Mouse (Mus musculus) liver, postnatal 0 days (tissue): ENCODE data around the gene Npnt. TPM values are rescaled to one million over a fixed set of nuclear protein-coding genes. Genes with fewer than 3 reads are reported as not detected.

Experiments
- ATAC-seq: fragments of 200-750 bp; cut with Nextera tagmentation; 2 replicates; pipeline ENCODE4 v1.8.0; 2017; ENCODE audit warnings: mild to moderate bottlenecking, moderate library complexity
- DNase-seq: peaks from one replicate; pipeline ENCODE4 v3.0.0-alpha.2; 2016
- H3K27ac ChIP-seq: fragments of 300-500 bp; sonication (generic); 2 replicates; pipeline ENCODE4 v1.5.1; 2014; ENCODE audit warnings: antibody characterized with exemption, moderate library complexity, mild to moderate bottlenecking, low read depth
- H3K27me3 ChIP-seq: fragments of 300-500 bp; sonication (generic); 2 replicates; pipeline ENCODE4 v1.6.1; 2014; ENCODE audit warnings: low read length, control low read depth, mixed read lengths; ENCODE audit not compliant: insufficient read depth
- H3K36me3 ChIP-seq: fragments of 300-500 bp; sonication (generic); replicated peaks from 2 replicates; pipeline ENCODE4 v1.6.1; 2014; ENCODE audit warnings: mild to moderate bottlenecking, control low read depth, low read length, moderate library complexity, mixed read lengths; ENCODE audit not compliant: insufficient read depth
- H3K4me1 ChIP-seq: fragments of 300-500 bp; sonication (generic); 2 replicates; pipeline ENCODE4 v1.6.1; 2014; ENCODE audit warnings: antibody characterized with exemption, mild to moderate bottlenecking, control low read depth; ENCODE audit not compliant: insufficient read depth
- H3K4me2 ChIP-seq: fragments of 300-500 bp; sonication (generic); 2 replicates; pipeline ENCODE4 v1.6.1; 2014; ENCODE audit warnings: low read depth, mild to moderate bottlenecking, low read length, moderate library complexity, mixed read lengths
- H3K4me3 ChIP-seq: fragments of 300-500 bp; sonication (generic); 2 replicates; pipeline ENCODE4 v1.5.1; 2014; ENCODE audit warnings: low read depth, low read length
- H3K9ac ChIP-seq: fragments of 300-500 bp; sonication (generic); replicated peaks from 2 replicates; pipeline ENCODE4 v1.6.1; 2014; ENCODE audit warnings: mild to moderate bottlenecking, moderate library complexity
- H3K9me3 ChIP-seq: fragments of 300-500 bp; sonication (generic); 2 replicates; pipeline ENCODE4 v1.6.1; 2016; ENCODE audit warnings: mild to moderate bottlenecking, control low read depth, low read length, mixed read lengths
- CTCF ChIP-seq: sonication (generic); IDR thresholded peaks from 2 replicates; pipeline ENCODE4 v1.5.1; 2016; ENCODE audit warnings: antibody characterized with exemption, low read depth
- EP300 ChIP-seq: IDR thresholded peaks from 2 replicates; pipeline ENCODE4 v1.6.1; 2016; ENCODE audit warnings: antibody characterized with exemption, low read depth, mild to moderate bottlenecking
- WGBS: fragments of 180-500 bp; shearing (Covaris S2); extraction: QIAGEN DNeasy Blood & Tissue Kit; methylation state at CpG from one replicate; pipeline ENCODE4 v1.1.7; 2014; ENCODE audit not compliant: insufficient replicate concordance; 5-methylcytosine and 5-hydroxymethylcytosine counted together
- polyA plus RNA-seq: library from polyadenylated mRNA; unstranded; fragments of >200 nt; fragmentation: Nextera tagmentation; extraction: Ambion mirVana; gene quantifications from 2 replicates; pipeline ENCODE4 v1.2.1, GENCODE M21; 2015

The Npnt gene
- polyA plus RNA-seq, 1 experiment from 2014 or later, result 10.4 TPM

- WGBS, result 73% methylated on average over 5 of the region's 5 CpGs
- 0 out of 2 replicates have a peak, but pooled peaks cover 2% of the 10 kb centered on the region for H3K36me3 ChIP-seq
- no peak overlapping the region for H3K4me3 ChIP-seq
- DNase-seq, result no peak
- no peaks in the 10 kb centered on the region for H3K4me1 ChIP-seq
- no peak for TF ChIP-seq EP300
- no peak for TF ChIP-seq CTCF
- H3K4me2 ChIP-seq, result no peak overlapping the region
- no peak overlapping the region for H3K27ac ChIP-seq
- ATAC-seq, result no peak
- H3K27me3 ChIP-seq, result no peaks in the 10 kb centered on the region
- no peak overlapping the region for H3K9ac ChIP-seq
- no peaks in the 10 kb centered on the region for H3K9me3 ChIP-seq
These were observed 39.4 kb downstream of the Npnt start for GRCm38 (mm10) chr3:132910727-132911126.

- no peak overlapping the region for H3K4me2 ChIP-seq
- no peak overlapping the region for H3K9ac ChIP-seq
- H3K27me3 ChIP-seq, result no peaks in the 10 kb centered on the region
- no peak overlapping the region for H3K4me3 ChIP-seq
- H3K36me3 ChIP-seq, result 0 out of 2 replicates have a peak, but pooled peaks cover 2% of the 10 kb centered on the region
- H3K27ac ChIP-seq, result no peak overlapping the region
- 71% methylated on average over 12 of the region's 12 CpGs for WGBS
- no peaks in the 10 kb centered on the region for H3K4me1 ChIP-seq
- no peaks in the 10 kb centered on the region for H3K9me3 ChIP-seq
- TF ChIP-seq EP300, result no peak
- TF ChIP-seq CTCF, result no peak
- ATAC-seq (no peak), DNase-seq (no peak)
These were observed 40.4 kb downstream of the Npnt start for GRCm38 (mm10) chr3:132909736-132910135.

GRCm38 (mm10) chr3:132907506-132908203 is 42.4 kb downstream of the Npnt start:
- H3K4me2 ChIP-seq, result no peak overlapping the region
- ATAC-seq, result no peak
- TF ChIP-seq EP300 (no peak), CTCF (no peak)
- H3K27me3 ChIP-seq, result no peaks in the 10 kb centered on the region
- no peaks in the 10 kb centered on the region for H3K9me3 ChIP-seq
- no peak overlapping the region for H3K27ac ChIP-seq
- no peak overlapping the region for H3K9ac ChIP-seq
- no peaks in the 10 kb centered on the region for H3K4me1 ChIP-seq
- H3K36me3 ChIP-seq, result 0 out of 2 replicates have a peak, but pooled peaks cover 2% of the 10 kb centered on the region
- DNase-seq, result no peak
- WGBS, result 85% methylated on average over 8 of the region's 8 CpGs
- H3K4me3 ChIP-seq, result no peak overlapping the region

- TF ChIP-seq EP300 (no peak), CTCF (no peak)
- WGBS, result 81% methylated on average over 7 of the region's 7 CpGs
- Histone ChIP-seq H3K4me3 (no peak overlapping the region), H3K4me1 (no peaks in the 10 kb centered on the region), H3K27ac (no peak overlapping the region), H3K9me3 (no peaks in the 10 kb centered on the region), H3K9ac (no peak overlapping the region), H3K4me2 (no peak overlapping the region), H3K27me3 (no peaks in the 10 kb centered on the region), H3K36me3 (0 out of 2 replicates have a peak, but pooled peaks cover 2% of the 10 kb centered on the region)
- no peak for DNase-seq
- no peak for ATAC-seq
These were observed 44.7 kb downstream of the Npnt start for GRCm38 (mm10) chr3:132905224-132905930.

GRCm38 (mm10) chr3:132903386-132903785 is 46.7 kb downstream of the Npnt start:
- no peaks in the 10 kb centered on the region for H3K27me3 ChIP-seq
- ATAC-seq, result no peak
- 90% methylated on average over 11 of the region's 11 CpGs for WGBS

GRCm38 (mm10) chr3:132902921-132903320 is 47.2 kb downstream of the Npnt start:
- TF ChIP-seq CTCF, result no peak
- no peak for TF ChIP-seq EP300
- Histone ChIP-seq H3K4me1 (no peaks in the 10 kb centered on the region), H3K4me2 (no peak overlapping the region), H3K27me3 (no peaks in the 10 kb centered on the region), H3K9ac (no peak overlapping the region), H3K36me3 (no peaks in the 10 kb centered on the region), H3K27ac (no peak overlapping the region), H3K9me3 (no peaks in the 10 kb centered on the region), H3K4me3 (no peak overlapping the region)
- 82% methylated on average over 5 of the region's 5 CpGs for WGBS
- ATAC-seq (no peak), DNase-seq (no peak)

More at GRCm38 (mm10) chr3:132903386-132903785, 46.7 kb downstream of the Npnt start:
- H3K9ac ChIP-seq, result no peak overlapping the region
- no peaks in the 10 kb centered on the region for H3K9me3 ChIP-seq
- no peak overlapping the region for H3K27ac ChIP-seq
- no peaks in the 10 kb centered on the region for H3K4me1 ChIP-seq
- TF ChIP-seq CTCF (no peak), EP300 (no peak)
- H3K36me3 ChIP-seq, result 0 out of 2 replicates have a peak, but pooled peaks cover 2% of the 10 kb centered on the region
- DNase-seq, result no peak
- no peak overlapping the region for H3K4me2 ChIP-seq
- no peak overlapping the region for H3K4me3 ChIP-seq
